Mouse (Mus musculus): ENCODE data around the gene Cmah.

DNA sequence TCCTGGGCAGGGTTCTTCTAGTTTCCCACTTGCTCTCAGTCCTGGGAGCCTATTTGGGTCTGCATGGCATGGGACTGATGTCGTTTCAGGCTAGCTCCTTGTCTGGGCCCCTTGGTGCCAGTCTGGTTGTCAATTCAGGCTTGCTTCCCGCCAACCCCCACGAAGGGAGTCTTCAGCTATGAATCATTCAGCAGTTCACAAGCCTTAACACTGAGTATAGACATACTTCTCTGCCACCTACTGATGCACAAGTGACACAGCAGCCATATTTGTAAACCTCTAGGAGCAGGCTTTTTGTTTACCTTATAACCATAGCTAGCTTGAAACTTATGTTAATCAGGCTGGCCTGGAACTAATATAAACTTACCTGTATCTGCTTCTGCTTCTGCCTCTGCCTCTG, 10.6 kb upstream of the Cmah start:
- TF ChIP-seq CTCF (conservative IDR thresholded peaks at IDR 0.05; ENCODE audit: low read length) (no peak), NANOG (IDR thresholded peaks at IDR 0.05; ENCODE audit: borderline replicate concordance, low read length) (no peak)

Measured in E14TG2a.4 (cell line).